Mouse (Mus musculus): Measurements from ENCODE around the gene Olfr1097. TPM values are rescaled to one million over a fixed set of nuclear protein-coding genes. Genes with fewer than 3 reads are reported as not detected.

Gene Olfr1097
- not detected in 2 replicates for polyA plus RNA-seq (2015; fragmentation: Nextera tagmentation; extraction: Ambion mirVana)

- Histone ChIP-seq H3K36me3 (ENCODE audit: control insufficient read depth, insufficient read depth, low read length) (no peaks in the 10 kb centered on the region), H3K27ac (ENCODE audit: low read depth, low read length) (no peak within 1 kb of the TSS), H3K9me3 (ENCODE audit: control insufficient read depth, low read length) (no peaks in the 10 kb centered on the region), H3K4me1 (ENCODE audit: control insufficient read depth, insufficient read depth, low read depth, low read length) (no peaks in the 10 kb centered on the region), H3K9ac (ENCODE audit: low read depth, low read length) (no peak within 1 kb of the TSS), H3K27me3 (replicated peaks; ENCODE audit: control insufficient read depth, insufficient read depth, low read length) (no peaks in the 10 kb centered on the region), H3K4me3 (ENCODE audit: low read length) (no peak within 1 kb of the TSS), H3K4me2 (ENCODE audit: low read length) (no peak within 1 kb of the TSS)
- no peak for ATAC-seq
- WGBS = 94% methylated on average over 1 of the region's 1 CpGs
These were observed at the start of gene Olfr1097 for GRCm38 (mm10) chr2:86892116-86892515. Olfr1097 (minus strand) TSS chr2:86892216.

DNA sequence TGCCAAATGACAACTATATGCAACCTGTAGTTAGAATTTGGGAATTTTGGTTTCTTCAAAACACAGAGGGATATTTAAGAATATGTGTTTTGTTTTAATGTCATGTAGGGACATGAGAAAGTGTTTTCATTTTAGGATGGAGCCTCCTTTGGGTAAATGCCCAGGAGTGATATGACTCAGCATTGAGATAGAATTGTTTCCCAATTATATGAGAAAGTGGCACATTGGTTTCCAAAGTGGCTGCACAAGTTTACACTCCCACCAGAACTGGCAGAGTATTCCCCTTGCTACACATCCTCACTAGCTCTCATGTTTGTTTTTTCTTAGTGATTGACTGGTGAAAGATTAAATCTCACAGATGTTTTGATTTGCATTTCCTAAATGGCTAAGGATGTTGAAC, 34.5 kb upstream of the Olfr1097 start:
- H3K4me1 ChIP-seq (ENCODE audit: control insufficient read depth, insufficient read depth, low read depth, low read length) = no peaks in the 10 kb centered on the region
- H3K36me3 ChIP-seq (ENCODE audit: control insufficient read depth, insufficient read depth, low read length) = no peaks in the 10 kb centered on the region
- ATAC-seq = no peak
- H3K9me3 ChIP-seq (ENCODE audit: control insufficient read depth, low read length) = no peaks in the 10 kb centered on the region
- no peak overlapping the region for H3K4me2 ChIP-seq (ENCODE audit: low read length)
- H3K27ac ChIP-seq (ENCODE audit: low read depth, low read length) = no peak overlapping the region
- no peak overlapping the region for H3K9ac ChIP-seq (ENCODE audit: low read depth, low read length)
- H3K27me3 ChIP-seq (replicated peaks; ENCODE audit: control insufficient read depth, insufficient read depth, low read length) = no peaks in the 10 kb centered on the region
- H3K4me3 ChIP-seq (ENCODE audit: low read length) = no peak overlapping the region

GRCm38 (mm10) chr2:86924445-86924844, 32.4 kb upstream of the Olfr1097 start, which contains the start of gene Olfr1098:
Olfr1098 (minus strand) TSS chr2:86924545.
- no peaks in the 10 kb centered on the region for H3K4me1 ChIP-seq (ENCODE audit: control insufficient read depth, insufficient read depth, low read depth, low read length)
- WGBS = 100% methylated on average over 1 of the region's 1 CpGs

GRCm38 (mm10) chr2:86905647-86906046, 13.6 kb upstream of the Olfr1097 start:
- ATAC-seq = no peak
- H3K4me2 ChIP-seq (ENCODE audit: low read length) = no peak overlapping the region
- H3K36me3 ChIP-seq (ENCODE audit: control insufficient read depth, insufficient read depth, low read length) = no peaks in the 10 kb centered on the region
- no peaks in the 10 kb centered on the region for H3K4me1 ChIP-seq (ENCODE audit: control insufficient read depth, insufficient read depth, low read depth, low read length)
- 95% methylated on average over 2 of the region's 2 CpGs for WGBS
- H3K9me3 ChIP-seq (ENCODE audit: control insufficient read depth, low read length) = no peaks in the 10 kb centered on the region
- no peak overlapping the region for H3K4me3 ChIP-seq (ENCODE audit: low read length)
- H3K27me3 ChIP-seq (replicated peaks; ENCODE audit: control insufficient read depth, insufficient read depth, low read length) = no peaks in the 10 kb centered on the region
- H3K27ac ChIP-seq (ENCODE audit: low read depth, low read length) = no peak overlapping the region
- no peak overlapping the region for H3K9ac ChIP-seq (ENCODE audit: low read depth, low read length)

More at GRCm38 (mm10) chr2:86924445-86924844, 32.4 kb upstream of the Olfr1097 start, which contains the start of gene Olfr1098:
- Histone ChIP-seq H3K27ac (ENCODE audit: low read depth, low read length) (no peak within 1 kb of the TSS), H3K9ac (ENCODE audit: low read depth, low read length) (no peak within 1 kb of the TSS), H3K27me3 (replicated peaks; ENCODE audit: control insufficient read depth, insufficient read depth, low read length) (no peaks in the 10 kb centered on the region), H3K9me3 (ENCODE audit: control insufficient read depth, low read length) (no peaks in the 10 kb centered on the region), H3K4me3 (ENCODE audit: low read length) (no peak within 1 kb of the TSS), H3K36me3 (ENCODE audit: control insufficient read depth, insufficient read depth, low read length) (no peaks in the 10 kb centered on the region), H3K4me2 (ENCODE audit: low read length) (no peak within 1 kb of the TSS)
- no peak for ATAC-seq

- H3K4me1 ChIP-seq (ENCODE audit: control insufficient read depth, insufficient read depth, low read depth, low read length) = no peaks in the 10 kb centered on the region
- no peaks in the 10 kb centered on the region for H3K9me3 ChIP-seq (ENCODE audit: control insufficient read depth, low read length)
- no peak within 1 kb of the TSS for H3K4me3 ChIP-seq (ENCODE audit: low read length)
- ATAC-seq = no peak
- no peak within 1 kb of the TSS for H3K9ac ChIP-seq (ENCODE audit: low read depth, low read length)
- H3K27ac ChIP-seq (ENCODE audit: low read depth, low read length) = no peak within 1 kb of the TSS
- 55% methylated on average over 1 of the region's 1 CpGs for WGBS
- no peaks in the 10 kb centered on the region for H3K36me3 ChIP-seq (ENCODE audit: control insufficient read depth, insufficient read depth, low read length)
- no peak within 1 kb of the TSS for H3K4me2 ChIP-seq (ENCODE audit: low read length)
- no peaks in the 10 kb centered on the region for H3K27me3 ChIP-seq (replicated peaks; ENCODE audit: control insufficient read depth, insufficient read depth, low read length)
These were observed 17.3 kb downstream of the Olfr1097 start, which contains the start of gene Gm13723 for GRCm38 (mm10) chr2:86874702-86875101. Gm13723 (minus strand) TSS chr2:86874802.

DNA sequence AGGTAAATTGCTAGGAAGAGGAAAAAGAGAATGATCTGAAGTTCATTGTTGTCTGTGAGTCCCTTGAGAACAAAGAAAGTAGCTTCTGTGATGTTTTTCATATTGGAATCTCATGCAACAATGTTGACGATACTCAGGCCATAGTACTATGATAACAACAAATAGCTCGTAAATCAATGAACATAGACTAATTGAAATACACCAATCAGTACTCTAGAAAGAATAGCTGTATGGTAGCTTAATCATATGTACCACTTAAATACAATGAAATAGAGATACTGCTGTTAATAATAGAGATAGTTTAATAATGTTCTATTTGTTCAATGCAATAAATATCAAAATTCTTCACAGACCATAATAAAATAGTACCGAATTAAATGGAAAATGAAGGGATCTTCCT, 40.4 kb downstream of the Olfr1097 start, which contains the start of gene Olfr1095:
Gene Olfr1095 (minus strand): TSS at position 101 of the 400 bp plus-strand sequence.
- no peaks in the 10 kb centered on the region for H3K9me3 ChIP-seq (ENCODE audit: control insufficient read depth, low read length)
- H3K27me3 ChIP-seq (replicated peaks; ENCODE audit: control insufficient read depth, insufficient read depth, low read length) = no peaks in the 10 kb centered on the region
- H3K4me2 ChIP-seq (ENCODE audit: low read length) = no peak within 1 kb of the TSS
- H3K4me1 ChIP-seq (ENCODE audit: control insufficient read depth, insufficient read depth, low read depth, low read length) = no peaks in the 10 kb centered on the region
- WGBS = 88% methylated on average over 3 of the region's 3 CpGs
- no peaks in the 10 kb centered on the region for H3K36me3 ChIP-seq (ENCODE audit: control insufficient read depth, insufficient read depth, low read length)
- no peak for ATAC-seq
- no peak within 1 kb of the TSS for H3K9ac ChIP-seq (ENCODE audit: low read depth, low read length)
- H3K27ac ChIP-seq (ENCODE audit: low read depth, low read length) = no peak within 1 kb of the TSS
- H3K4me3 ChIP-seq (ENCODE audit: low read length) = no peak within 1 kb of the TSS

Other genes starting within 250 kb of the Olfr1097 start
- gene Olfr1085, start 230.2 kb downstream of the Olfr1097 start, polyA plus RNA-seq (2015; fragmentation: Nextera tagmentation; extraction: Ambion mirVana) = not detected in 2 replicates
- gene Olfr1086, start 212.1 kb downstream of the Olfr1097 start, polyA plus RNA-seq (2015; fragmentation: Nextera tagmentation; extraction: Ambion mirVana) = not detected in 2 replicates
- gene Olfr1087, start 193.8 kb downstream of the Olfr1097 start, polyA plus RNA-seq (2015; fragmentation: Nextera tagmentation; extraction: Ambion mirVana) = not detected in 2 replicates
- not detected in 2 replicates for gene Olfr1089, start 158.5 kb downstream of the Olfr1097 start, polyA plus RNA-seq (2015; fragmentation: Nextera tagmentation; extraction: Ambion mirVana)
- not detected in 2 replicates for gene Olfr1090, start 133.2 kb downstream of the Olfr1097 start, polyA plus RNA-seq (2015; fragmentation: Nextera tagmentation; extraction: Ambion mirVana)
- gene Olfr1093, start 109.7 kb downstream of the Olfr1097 start, polyA plus RNA-seq (2015; fragmentation: Nextera tagmentation; extraction: Ambion mirVana) = not detected in 2 replicates
- not detected in 2 replicates for gene Olfr141, start 82.2 kb downstream of the Olfr1097 start, polyA plus RNA-seq (2015; fragmentation: Nextera tagmentation; extraction: Ambion mirVana)
- gene Olfr1094, start 67.6 kb downstream of the Olfr1097 start, polyA plus RNA-seq (2015; fragmentation: Nextera tagmentation; extraction: Ambion mirVana) = not detected in 2 replicates
- not detected in 2 replicates for gene Olfr1095, start 40.5 kb downstream of the Olfr1097 start, polyA plus RNA-seq (2015; fragmentation: Nextera tagmentation; extraction: Ambion mirVana)
- not detected in 2 replicates for gene Gm13723, start 17.4 kb downstream of the Olfr1097 start, polyA plus RNA-seq (2015; fragmentation: Nextera tagmentation; extraction: Ambion mirVana)
- not detected in 2 replicates for gene Olfr1098, start 32.3 kb upstream of the Olfr1097 start, polyA plus RNA-seq (2015; fragmentation: Nextera tagmentation; extraction: Ambion mirVana)
- gene Olfr1099, start 68.5 kb upstream of the Olfr1097 start, polyA plus RNA-seq (2015; fragmentation: Nextera tagmentation; extraction: Ambion mirVana) = not detected in 2 replicates
- not detected in 2 replicates for gene Olfr1100, start 87.7 kb upstream of the Olfr1097 start, polyA plus RNA-seq (2015; fragmentation: Nextera tagmentation; extraction: Ambion mirVana)
- not detected in 2 replicates for gene Olfr1101, start 99.0 kb upstream of the Olfr1097 start, polyA plus RNA-seq (2015; fragmentation: Nextera tagmentation; extraction: Ambion mirVana)
- not detected in 2 replicates for gene Olfr1102, start 106.2 kb upstream of the Olfr1097 start, polyA plus RNA-seq (2015; fragmentation: Nextera tagmentation; extraction: Ambion mirVana)
- not detected in 2 replicates for gene Olfr1104, start 134.9 kb upstream of the Olfr1097 start, polyA plus RNA-seq (2015; fragmentation: Nextera tagmentation; extraction: Ambion mirVana)
- not detected in 2 replicates for gene Olfr1105, start 144.3 kb upstream of the Olfr1097 start, polyA plus RNA-seq (2015; fragmentation: Nextera tagmentation; extraction: Ambion mirVana)
- not detected in 2 replicates for gene Olfr1106, start 160.1 kb upstream of the Olfr1097 start, polyA plus RNA-seq (2015; fragmentation: Nextera tagmentation; extraction: Ambion mirVana)
- gene Olfr1107, start 183.6 kb upstream of the Olfr1097 start, polyA plus RNA-seq (2015; fragmentation: Nextera tagmentation; extraction: Ambion mirVana) = not detected in 2 replicates
- not detected in 2 replicates for gene Olfr1109, start 203.8 kb upstream of the Olfr1097 start, polyA plus RNA-seq (2015; fragmentation: Nextera tagmentation; extraction: Ambion mirVana)
- not detected in 2 replicates for gene Olfr259, start 222.4 kb upstream of the Olfr1097 start, polyA plus RNA-seq (2015; fragmentation: Nextera tagmentation; extraction: Ambion mirVana)
- not detected in 2 replicates for gene Olfr1110, start 248.1 kb upstream of the Olfr1097 start, polyA plus RNA-seq (2015; fragmentation: Nextera tagmentation; extraction: Ambion mirVana)